Mouse (Mus musculus) mesoderm, embryonic 11.5 days (tissue): Measurements from ENCODE around the gene Phgr1.
A peak's percentile ranks its signal among the peaks of the same experiment; 100 is the strongest.

Experiments used
- DNase-seq: peaks from one replicate; pipeline ENCODE4 v3.0.0-alpha.2; 2012; ENCODE audit warnings: low read depth, low spot score

Gene Phgr1

GRCm38 (mm10) chr2:118750476-118750875 is 22.1 kb upstream of the Phgr1 start:
- DNase-seq = no peak

- DNase-seq = no peak
Observed at GRCm38 (mm10) chr2:118751896-118752791, 20.4 kb upstream of the Phgr1 start.

GRCm38 (mm10) chr2:118752792-118753108 is 19.8 kb upstream of the Phgr1 start:
- DNase-seq = no peak

DNA sequence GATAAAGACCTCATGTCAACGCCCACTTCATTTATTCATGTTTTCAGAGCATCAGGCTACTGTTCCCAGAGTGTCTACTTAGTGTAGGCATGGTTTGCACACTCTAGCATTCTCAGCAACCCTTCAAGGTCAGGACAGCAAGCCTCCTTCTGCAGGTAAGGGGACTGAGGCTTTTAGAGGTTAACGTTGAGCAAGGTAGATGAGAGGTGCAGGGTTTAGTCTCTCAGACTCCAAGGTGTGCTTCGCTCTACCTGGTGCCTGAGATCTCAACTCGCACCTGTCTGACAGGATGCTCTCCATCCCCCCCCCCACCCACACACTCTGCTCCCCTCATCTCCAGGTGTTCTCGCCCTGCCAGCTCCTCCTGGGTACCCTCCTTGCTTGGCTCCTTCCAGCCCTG is 18.4 kb upstream of the Phgr1 start:
- no peak for DNase-seq

DNA sequence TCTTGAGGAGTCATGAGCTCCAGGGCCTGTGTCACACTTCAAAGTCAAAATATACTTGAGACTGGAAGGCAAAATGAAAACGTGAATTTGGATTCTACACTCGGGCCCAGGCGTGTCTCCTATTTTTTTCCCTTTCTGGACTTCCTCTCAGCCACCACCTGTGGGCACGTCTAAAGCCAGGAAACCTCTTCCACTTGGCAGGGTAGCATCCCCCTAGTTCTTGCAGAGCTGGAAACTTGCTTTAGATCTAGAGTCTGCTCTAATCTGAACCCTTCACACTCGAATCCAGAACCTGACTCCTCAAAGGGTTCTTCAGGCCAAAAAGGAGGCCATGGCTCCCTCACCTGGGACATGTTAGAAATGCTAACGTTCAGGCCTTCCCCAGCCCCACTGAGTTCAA is 17.2 kb upstream of the Phgr1 start:
- DNase-seq = no peak

DNA sequence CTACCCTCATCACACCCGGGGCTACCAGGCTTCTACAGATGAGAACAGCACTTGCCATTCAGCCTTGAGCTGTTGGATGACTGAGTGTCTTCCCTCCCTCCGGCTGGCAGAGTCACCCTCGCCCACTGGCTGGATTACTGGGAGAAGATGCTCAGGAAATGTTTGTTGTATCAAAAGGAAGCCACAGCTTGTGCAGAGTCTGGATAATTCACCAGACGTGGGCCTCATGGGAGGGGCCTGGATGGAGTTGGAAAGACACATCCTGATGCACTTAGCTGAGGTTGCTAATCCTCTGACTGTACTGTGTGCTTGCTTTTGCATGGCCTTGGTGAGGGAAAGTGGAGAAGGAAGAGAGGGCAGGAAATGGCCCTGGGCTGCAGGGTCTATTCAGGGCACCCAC is 16.5 kb upstream of the Phgr1 start:
- no peak for DNase-seq

DNA sequence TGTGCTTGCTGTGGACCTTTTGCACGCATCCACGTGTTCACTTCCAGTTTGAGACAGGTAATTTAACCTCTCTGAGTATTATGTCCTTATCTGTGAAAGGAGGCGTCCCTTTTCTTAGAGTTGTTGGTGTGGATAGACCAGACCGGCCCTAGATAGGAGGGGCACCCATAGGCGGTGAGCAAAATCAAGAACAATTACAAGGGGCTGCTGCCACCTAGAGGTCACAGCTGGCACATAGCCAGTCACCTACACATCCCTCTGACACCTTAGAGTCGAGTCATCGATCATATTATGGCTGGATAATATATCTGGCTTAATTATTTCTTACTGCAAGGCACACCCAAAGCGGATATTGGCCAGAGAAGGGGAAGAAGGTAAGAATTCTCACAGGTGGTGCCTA is 12.7 kb upstream of the Phgr1 start:
- peak; percentile 63 for DNase-seq

DNA sequence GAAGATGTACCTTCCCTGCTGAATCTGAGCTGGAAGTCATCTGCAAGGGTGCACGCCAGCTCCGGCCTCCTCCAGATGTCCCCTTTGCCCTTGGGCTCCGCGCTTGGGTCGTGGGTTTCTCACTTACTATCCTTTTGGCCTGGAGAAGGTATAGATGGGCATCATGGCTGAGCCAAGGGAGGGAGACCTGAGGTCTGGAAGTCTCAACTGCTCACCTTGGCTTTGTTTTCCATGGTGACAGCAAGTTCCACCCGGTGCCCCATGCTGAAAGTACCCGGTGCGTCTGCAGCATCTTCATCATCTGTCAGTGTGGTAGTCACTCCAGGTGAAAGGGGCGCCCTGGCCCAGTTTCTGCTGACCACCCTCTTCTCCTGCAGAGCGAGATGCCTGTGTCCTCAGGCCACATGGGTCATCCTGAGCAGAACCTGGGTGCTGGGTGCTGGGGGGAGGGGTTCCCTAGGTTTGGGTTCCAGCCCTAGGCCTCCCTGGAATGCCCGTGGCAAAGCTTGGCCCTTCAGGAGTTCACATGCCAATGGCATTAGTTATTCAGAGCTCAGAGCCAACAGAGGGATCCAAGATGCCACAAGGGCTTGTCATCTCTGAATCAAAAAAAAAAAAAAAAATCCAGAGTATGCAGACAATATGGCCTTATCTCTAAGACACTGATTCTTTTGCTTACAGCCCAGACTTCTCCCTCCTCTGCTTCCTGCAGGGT is 12.1 kb upstream of the Phgr1 start:
- DNase-seq = no peak

DNA sequence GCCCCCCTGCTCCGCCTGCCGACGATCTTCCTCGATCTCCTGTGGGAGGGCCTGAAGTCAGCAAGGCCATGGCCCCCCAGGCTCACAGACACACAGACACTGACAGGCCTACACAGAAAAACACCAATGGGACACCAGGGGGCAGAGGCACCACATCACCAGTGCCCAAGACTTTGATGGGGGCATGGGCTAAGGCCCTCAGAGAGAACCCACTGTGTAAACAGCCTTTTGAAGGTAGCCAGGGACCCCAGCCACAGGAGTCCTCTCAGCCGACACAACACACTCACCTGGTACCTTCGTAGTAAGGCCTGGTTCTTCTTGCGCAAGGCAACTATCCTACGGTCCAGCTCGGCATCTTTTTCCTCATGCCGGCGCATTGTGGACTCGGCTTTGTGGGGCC is 11.2 kb upstream of the Phgr1 start:
- no peak for DNase-seq

- peak; percentile 47 for DNase-seq
Observed at GRCm38 (mm10) chr2:118761906-118762783, 10.4 kb upstream of the Phgr1 start, which contains the start of gene Ccdc9b. TSS of gene Ccdc9b (minus strand) at chr2:118762661.

DNA sequence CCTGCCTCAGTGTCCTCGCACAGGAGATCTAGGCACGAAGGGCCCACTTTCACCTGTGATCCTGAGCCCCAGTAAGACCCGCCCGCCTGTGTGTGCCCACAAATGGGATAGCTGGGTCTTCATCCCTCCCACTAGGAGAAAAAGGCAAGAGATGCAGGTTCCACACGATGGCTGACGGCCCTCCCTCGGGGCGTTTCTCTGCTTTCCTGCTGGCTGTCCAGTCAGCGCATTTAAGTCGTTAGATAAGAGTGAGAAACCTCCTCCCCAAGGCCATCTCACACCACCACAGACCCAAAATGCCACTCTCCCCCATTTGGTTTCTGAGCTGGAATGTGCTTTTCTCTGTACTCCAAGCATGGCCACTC is 9.8 kb upstream of the Phgr1 start:
- DNase-seq = no peak

- DNase-seq = no peak
Observed at GRCm38 (mm10) chr2:118763469-118763868, 9.1 kb upstream of the Phgr1 start.

DNA sequence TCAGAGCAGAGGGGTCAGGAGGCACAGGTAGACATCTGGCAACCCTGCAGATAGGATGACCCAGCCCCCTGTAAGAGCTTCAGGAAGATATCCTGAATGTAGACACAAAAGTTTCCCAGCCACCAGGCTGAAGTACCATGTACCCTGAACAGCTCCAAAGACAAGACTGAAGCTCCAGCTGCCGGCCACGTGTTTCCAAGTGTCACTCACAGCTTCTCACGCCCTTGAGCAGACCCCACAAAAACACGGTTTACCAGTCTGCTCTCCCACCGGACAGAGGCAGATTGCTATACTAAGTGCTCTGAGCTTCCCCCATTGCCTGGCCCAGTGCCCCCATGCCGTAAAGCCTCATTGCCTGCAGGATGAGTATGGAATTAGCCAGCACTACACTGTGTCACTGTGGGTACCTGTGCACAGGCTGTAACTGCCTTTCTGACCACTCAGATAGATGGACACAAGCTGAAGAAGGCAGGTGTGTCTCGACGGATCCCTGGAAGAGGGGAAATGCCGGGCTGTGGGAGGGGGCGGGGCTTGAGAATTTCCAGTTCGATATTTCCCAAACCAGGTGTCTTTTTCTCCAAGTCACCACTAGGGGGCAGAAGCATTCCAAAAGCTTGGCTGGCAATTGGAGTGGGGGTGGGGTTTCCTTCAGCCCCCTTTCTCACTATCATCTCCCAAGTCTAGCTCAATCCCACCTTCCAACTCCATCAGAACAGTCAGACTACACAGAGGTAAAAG is 8.3 kb upstream of the Phgr1 start:
- DNase-seq = peak; percentile 68

DNA sequence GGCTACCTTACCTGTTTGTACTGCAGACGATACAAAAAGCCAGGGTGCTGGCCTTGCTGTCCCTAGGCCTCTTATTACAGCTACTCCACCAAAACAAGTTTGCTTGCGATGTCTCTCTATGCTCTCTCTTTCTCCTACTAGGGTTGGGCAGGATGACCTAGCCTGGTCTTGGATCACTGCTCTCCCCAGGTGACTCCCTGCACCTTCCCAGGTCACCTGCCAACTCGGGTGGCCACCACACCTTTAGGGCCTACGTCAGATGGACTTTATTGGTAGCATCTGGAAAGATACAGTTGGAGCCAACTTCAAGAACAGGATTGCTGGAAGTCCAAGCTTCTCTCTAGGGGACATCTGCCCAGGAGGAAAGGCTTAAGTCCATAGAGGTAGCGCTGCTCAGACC is 7.7 kb upstream of the Phgr1 start:
- no peak for DNase-seq

- DNase-seq = no peak
Observed at GRCm38 (mm10) chr2:118766041-118767033, 6.2 kb upstream of the Phgr1 start.

DNA sequence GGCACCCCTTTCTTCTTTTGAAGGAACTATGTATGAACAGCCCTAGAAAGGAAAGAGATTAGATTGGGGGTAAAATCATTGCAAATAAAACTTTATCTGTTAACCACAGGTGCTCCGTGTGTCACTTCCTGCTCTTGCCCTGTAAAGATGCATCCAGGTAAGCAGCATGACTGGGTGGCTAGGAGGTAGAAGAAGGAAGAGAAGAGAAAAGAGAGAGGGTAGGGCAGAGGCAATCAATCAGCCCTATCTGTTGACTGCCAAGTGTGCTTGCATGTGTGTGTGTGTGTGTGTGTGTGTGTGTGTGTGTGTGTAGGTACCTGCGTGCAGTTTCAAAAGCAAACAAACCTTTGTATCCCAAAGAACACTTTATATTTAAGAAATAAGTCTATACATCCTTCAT is 2.0 kb downstream of the Phgr1 start:
- no peak for DNase-seq

GRCm38 (mm10) chr2:118775396-118775795 is 2.8 kb downstream of the Phgr1 start:
- no peak for DNase-seq

GRCm38 (mm10) chr2:118775846-118776245 is 3.3 kb downstream of the Phgr1 start:
- DNase-seq = no peak

GRCm38 (mm10) chr2:118776295-118776694 is 3.7 kb downstream of the Phgr1 start:
- DNase-seq = no peak

GRCm38 (mm10) chr2:118778418-118778817 is 5.8 kb downstream of the Phgr1 start:
- DNase-seq = no peak
